Mouse (Mus musculus): ENCODE data around the gene Elovl7. TPM values are rescaled to one million over a fixed set of nuclear protein-coding genes. Genes with fewer than 3 reads are reported as not detected.

The Elovl7 gene
- total and polyA plus RNA-seq, 2 experiments from 2014 or later = 2.6 to 2.9 TPM

DNA sequence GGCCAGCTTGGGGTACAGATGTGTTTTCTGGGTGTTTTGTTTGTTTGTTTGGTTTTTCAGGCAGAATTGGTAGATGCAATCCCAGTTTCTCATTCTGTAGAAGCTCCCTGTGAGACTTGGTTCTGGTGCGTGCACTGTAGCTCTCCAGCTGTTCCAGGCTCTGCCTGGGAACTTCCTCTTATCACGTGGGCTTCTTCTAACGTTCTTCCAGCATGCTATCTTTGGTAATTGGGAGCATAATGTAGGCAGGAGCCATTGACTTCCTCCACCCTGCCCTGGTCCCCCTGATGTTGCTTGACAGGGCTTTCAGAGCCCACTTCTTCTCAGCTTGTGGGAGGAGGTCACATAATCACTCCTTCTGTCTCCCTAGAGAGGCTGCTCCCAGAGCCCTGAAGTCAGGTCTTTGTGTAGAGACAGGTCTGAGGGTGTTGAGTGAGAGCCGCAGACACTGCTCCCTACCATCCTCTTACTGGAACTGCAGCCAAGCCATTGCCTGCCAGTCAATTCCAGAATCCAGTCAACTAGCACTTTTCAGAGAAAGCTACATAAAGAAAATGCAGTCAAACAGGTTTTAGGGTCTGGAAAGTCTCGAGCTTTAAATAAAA, 86.2 kb downstream of the Elovl7 start:
- Histone ChIP-seq H3K36me3 (ENCODE audit: insufficient read depth) (no peaks in the 10 kb centered on the region), H3K9me3 (ENCODE audit: low read length) (no peaks in the 10 kb centered on the region), H3K4me1 (ENCODE audit: insufficient read depth) (peaks cover 4% of the 10 kb centered on the region; the same call in 1 of the 2 replicates), H3K27me3 (ENCODE audit: insufficient read depth, low read length) (no peaks in the 10 kb centered on the region), H3K27ac (ENCODE audit: low read depth, low read length) (no peak overlapping the region), H3K4me3 (ENCODE audit: low read depth, low read length) (no peak overlapping the region), H3K4me2 (ENCODE audit: low read depth) (no peak overlapping the region), H3K9ac (no peak overlapping the region)
- ATAC-seq (peak; percentile 65), DNase-seq (no peak)
- 27% methylated on average over 5 of the region's 5 CpGs for WGBS
- peak; percentile 45 for TF ChIP-seq CTCF (IDR thresholded peaks at IDR 0.05; ENCODE audit: low read depth)

DNA sequence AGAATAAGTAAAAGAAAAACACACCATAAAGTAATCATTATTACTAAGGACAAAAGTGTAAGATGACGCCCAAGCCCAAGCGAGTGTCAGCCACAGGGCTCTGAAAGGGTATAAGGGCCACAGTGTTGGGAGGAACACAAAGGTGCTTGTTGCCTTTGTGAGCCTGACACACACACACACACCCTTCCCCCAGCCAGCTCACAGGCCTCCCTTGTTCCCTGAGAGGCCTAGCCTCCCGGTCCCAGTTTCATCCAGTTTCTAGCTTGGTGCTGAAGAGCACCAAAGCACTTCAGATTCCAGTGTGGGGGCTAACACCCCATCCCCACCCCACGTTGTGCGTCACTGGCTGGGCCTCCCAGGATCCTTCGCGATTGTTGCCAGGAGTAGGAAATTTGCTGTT, 87.2 kb downstream of the Elovl7 start:
- no peaks in the 10 kb centered on the region for H3K36me3 ChIP-seq (ENCODE audit: insufficient read depth)
- ATAC-seq (peak; percentile 86), DNase-seq (peak; percentile 14)
- no peak overlapping the region for H3K4me3 ChIP-seq (ENCODE audit: low read depth, low read length)
- no peak for TF ChIP-seq CTCF (IDR thresholded peaks at IDR 0.05; ENCODE audit: low read depth)
- H3K27ac ChIP-seq (ENCODE audit: low read depth, low read length) = no peak overlapping the region
- no peaks in the 10 kb centered on the region for H3K9me3 ChIP-seq (ENCODE audit: low read length)
- 33% methylated on average over 7 of the region's 7 CpGs for WGBS
- no peak overlapping the region for H3K4me2 ChIP-seq (ENCODE audit: low read depth)
- H3K4me1 ChIP-seq (ENCODE audit: insufficient read depth) = peaks cover 4% of the 10 kb centered on the region; the same call in 1 of the 2 replicates
- no peak overlapping the region for H3K9ac ChIP-seq
- no peaks in the 10 kb centered on the region for H3K27me3 ChIP-seq (ENCODE audit: insufficient read depth, low read length)

DNA sequence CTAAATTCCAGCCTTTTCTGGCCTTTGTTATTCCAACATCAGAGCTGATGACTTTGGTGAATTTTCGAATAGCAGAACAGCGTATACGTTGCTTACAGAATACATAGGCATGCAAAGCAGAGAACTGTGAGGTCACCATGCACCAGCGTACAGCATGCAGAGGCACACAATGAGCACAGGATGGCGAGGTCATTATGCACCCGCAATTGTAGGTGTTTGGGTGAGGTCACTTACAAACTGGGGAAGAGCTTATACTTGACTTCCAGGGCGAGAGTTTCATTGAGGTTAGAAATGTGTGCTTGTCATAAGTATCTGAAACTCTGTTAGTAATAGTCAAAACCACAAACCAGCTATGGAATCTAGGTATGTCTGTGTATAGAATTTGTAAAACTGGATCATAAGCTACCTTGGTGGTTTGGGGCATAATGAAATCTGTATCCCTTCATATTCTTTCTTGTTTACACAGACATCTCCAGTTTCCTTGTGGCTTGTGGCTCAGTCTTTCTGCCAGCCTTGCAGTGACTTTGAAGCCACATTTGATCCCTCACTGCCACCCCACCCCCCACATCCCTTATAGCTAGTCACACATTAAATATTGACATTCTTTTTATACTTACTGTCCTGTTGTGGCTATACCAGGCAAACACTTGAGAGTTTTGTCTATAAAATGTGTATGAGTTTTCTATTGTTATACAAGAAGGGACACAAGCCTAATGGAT, 88.9 kb downstream of the Elovl7 start:
- H3K27ac ChIP-seq (ENCODE audit: low read depth, low read length) = no peak overlapping the region
- no peaks in the 10 kb centered on the region for H3K4me1 ChIP-seq (ENCODE audit: insufficient read depth)
- H3K4me2 ChIP-seq (ENCODE audit: low read depth) = no peak overlapping the region
- 72% methylated on average over 7 of the region's 7 CpGs for WGBS
- no peak overlapping the region for H3K4me3 ChIP-seq (ENCODE audit: low read depth, low read length)
- ATAC-seq = no peak
- no peak for DNase-seq
- H3K27me3 ChIP-seq (ENCODE audit: insufficient read depth, low read length) = no peaks in the 10 kb centered on the region
- TF ChIP-seq CTCF (IDR thresholded peaks at IDR 0.05; ENCODE audit: low read depth) = no peak
- no peaks in the 10 kb centered on the region for H3K9me3 ChIP-seq (ENCODE audit: low read length)
- H3K9ac ChIP-seq = no peak overlapping the region
- no peaks in the 10 kb centered on the region for H3K36me3 ChIP-seq (ENCODE audit: insufficient read depth)

DNA sequence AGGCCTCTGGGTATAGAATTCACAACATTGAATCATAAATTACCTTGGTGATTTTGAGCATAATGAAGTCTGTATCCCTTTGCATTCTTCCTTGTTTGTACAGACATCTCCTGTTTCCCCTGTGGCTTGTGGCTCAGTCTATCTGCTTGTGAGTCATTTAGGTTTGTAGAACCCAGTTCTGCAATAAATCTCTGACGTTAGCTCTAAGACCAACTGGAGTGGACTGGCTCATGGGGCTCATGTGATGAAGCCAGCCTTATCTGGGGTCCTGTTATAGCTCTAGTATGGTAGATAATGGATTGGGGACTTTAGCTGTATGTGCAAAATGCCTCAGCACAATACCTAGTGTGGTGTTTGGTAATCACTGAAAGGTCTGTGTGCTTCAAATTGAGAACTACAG, 89.6 kb downstream of the Elovl7 start:
- Histone ChIP-seq H3K4me1 (ENCODE audit: insufficient read depth) (no peaks in the 10 kb centered on the region), H3K9me3 (ENCODE audit: low read length) (no peaks in the 10 kb centered on the region), H3K36me3 (ENCODE audit: insufficient read depth) (no peaks in the 10 kb centered on the region), H3K27ac (ENCODE audit: low read depth, low read length) (no peak overlapping the region), H3K27me3 (ENCODE audit: insufficient read depth, low read length) (no peaks in the 10 kb centered on the region), H3K4me2 (ENCODE audit: low read depth) (no peak overlapping the region), H3K9ac (no peak overlapping the region), H3K4me3 (ENCODE audit: low read depth, low read length) (no peak overlapping the region)
- ATAC-seq (no peak), DNase-seq (no peak)
- no peak for TF ChIP-seq CTCF (IDR thresholded peaks at IDR 0.05; ENCODE audit: low read depth)
- WGBS = 84% methylated on average over 1 of the region's 1 CpGs

DNA sequence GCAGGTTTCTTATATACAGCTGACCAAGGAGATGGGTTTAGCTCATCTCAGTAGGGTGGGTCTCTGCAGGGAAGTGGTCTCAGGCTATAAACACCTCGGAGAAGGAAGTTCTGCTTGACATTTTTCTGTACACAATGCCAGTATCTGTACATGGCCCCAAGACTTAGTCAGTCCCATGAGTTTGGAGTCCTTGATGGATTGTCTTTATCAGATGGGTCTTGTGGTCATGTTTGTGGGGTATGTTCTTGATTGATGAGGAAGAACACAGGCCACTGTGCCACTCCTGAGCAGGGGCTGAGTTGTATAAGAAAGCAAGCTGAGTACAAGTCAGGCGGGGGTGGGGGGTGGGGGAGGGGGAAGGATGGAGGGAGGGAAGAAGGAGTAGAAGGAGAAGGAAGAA, 90.5 kb downstream of the Elovl7 start:
- H3K9ac ChIP-seq = no peak overlapping the region
- H3K36me3 ChIP-seq (ENCODE audit: insufficient read depth) = no peaks in the 10 kb centered on the region
- no peaks in the 10 kb centered on the region for H3K27me3 ChIP-seq (ENCODE audit: insufficient read depth, low read length)
- no peak overlapping the region for H3K4me3 ChIP-seq (ENCODE audit: low read depth, low read length)
- no peaks in the 10 kb centered on the region for H3K4me1 ChIP-seq (ENCODE audit: insufficient read depth)
- 73% methylated on average over 2 of the region's 2 CpGs for WGBS
- no peak for ATAC-seq
- H3K4me2 ChIP-seq (ENCODE audit: low read depth) = no peak overlapping the region
- no peak for TF ChIP-seq CTCF (IDR thresholded peaks at IDR 0.05; ENCODE audit: low read depth)
- H3K27ac ChIP-seq (ENCODE audit: low read depth, low read length) = no peak overlapping the region
- no peak for DNase-seq
- H3K9me3 ChIP-seq (ENCODE audit: low read length) = no peaks in the 10 kb centered on the region

DNA sequence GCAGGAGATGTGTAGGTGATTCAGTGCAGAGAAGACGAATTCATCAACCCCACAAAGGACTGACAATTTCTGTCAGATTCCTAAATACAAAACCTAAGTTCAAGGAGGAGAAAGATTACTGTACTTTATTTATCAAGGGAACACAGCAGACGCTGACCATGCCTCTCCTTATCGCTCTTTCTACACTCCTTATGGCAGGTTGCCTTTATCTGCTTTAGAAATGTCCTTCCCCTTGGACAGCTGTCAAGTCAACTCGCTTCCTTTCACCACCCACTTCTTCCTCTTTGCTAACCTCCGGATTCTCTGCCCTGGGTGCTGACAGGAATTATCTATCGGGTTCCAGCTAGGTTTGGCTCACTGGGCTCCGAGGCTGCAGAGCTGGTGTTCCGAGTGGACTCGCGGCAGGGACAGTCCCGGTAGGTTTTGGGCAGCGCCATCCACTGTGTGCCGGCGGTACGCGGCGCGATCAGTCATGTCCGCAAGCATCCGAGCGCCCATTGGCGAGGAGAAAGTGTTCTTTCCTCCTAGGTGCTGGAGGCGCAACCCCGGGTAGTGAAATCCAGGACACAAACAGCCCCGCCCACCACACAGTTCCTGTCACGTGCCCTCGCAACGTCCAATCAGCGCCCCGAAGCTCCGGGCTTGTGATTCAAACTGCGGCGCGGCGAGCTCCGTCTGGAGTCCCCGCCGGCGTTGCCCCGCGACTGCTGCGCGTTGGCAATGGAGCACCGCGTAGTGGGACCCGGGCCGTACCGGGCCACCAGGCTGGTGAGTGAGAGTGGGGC, 101.7 kb downstream of the Elovl7 start, which contains the start of gene Depdc1b:
TSS of gene Depdc1b (plus strand) at position 631 of the 785 bp plus-strand sequence.
- Histone ChIP-seq H3K27me3 (ENCODE audit: insufficient read depth, low read length) (no peaks in the 10 kb centered on the region), H3K4me1 (ENCODE audit: insufficient read depth) (0 out of 2 replicates have a peak, but pooled peaks cover 4% of the 10 kb centered on the region), H3K9me3 (ENCODE audit: low read length) (no peaks in the 10 kb centered on the region), H3K4me3 (ENCODE audit: low read depth, low read length) (peak within 1 kb of the TSS; percentile 63), H3K4me2 (ENCODE audit: low read depth) (peak within 1 kb of the TSS; percentile 98), H3K9ac (peak within 1 kb of the TSS; percentile 56), H3K36me3 (ENCODE audit: insufficient read depth) (no peaks in the 10 kb centered on the region), H3K27ac (ENCODE audit: low read depth, low read length) (no peak within 1 kb of the TSS)
- ATAC-seq = peak; percentile 99
- TF ChIP-seq CTCF (IDR thresholded peaks at IDR 0.05; ENCODE audit: low read depth) = peak; percentile 35; the same call in 1 of the 2 replicates
- peak; percentile 92 for DNase-seq
- WGBS = 1% methylated on average over 48 of the region's 48 CpGs
